Mouse (Mus musculus) E14TG2a.4 (cell line): ENCODE results near the gene Cdca5.

Source experiments
- CTCF ChIP-seq: conservative IDR thresholded peaks from 2 replicates; pipeline ENCODE4 v1.5.1; 2014; ENCODE audit warnings: low read length
- POU5F1 ChIP-seq: IDR thresholded peaks from 2 replicates; pipeline ENCODE4 v1.6.1; 2014; ENCODE audit warnings: low read length, borderline replicate concordance

GRCm38 (mm10) chr19:6102169-6102853 is 17.5 kb downstream of the Cdca5 start:
- TF ChIP-seq CTCF: no peak
- TF ChIP-seq POU5F1: no peak
